Mouse (Mus musculus): ENCODE data around the gene Galnt4. TPM values are rescaled to one million over a fixed set of nuclear protein-coding genes. Genes with fewer than 3 reads are reported as not detected.
"Not testable (repeated sequence)": the region's sequence is repeated elsewhere in the genome, so short reads cannot be mapped to it uniquely, and the experiment has no call there.

The Galnt4 gene
- polyA plus RNA-seq, 1 experiment, result 3.6 TPM

DNA sequence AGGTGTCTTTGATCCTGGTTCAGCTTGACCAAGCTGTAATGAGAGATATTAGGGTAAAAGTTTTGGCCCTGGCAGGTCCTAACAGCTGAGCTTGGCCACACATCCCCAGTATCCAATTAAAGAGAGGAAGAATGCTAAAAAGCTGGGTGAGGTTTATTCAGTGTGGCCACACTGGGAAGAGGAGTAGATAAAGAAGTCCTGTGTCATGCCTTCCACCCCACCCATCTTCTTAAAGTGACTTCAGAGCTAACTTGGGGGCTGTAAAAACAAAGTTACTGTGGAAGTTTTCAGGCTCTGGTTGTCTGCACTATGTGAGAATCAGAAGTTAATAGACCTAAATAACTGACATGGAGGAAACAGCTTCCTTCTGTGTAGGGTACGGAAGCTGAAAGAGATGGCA, 43.6 kb downstream of the Galnt4 start:
- no peak overlapping the region for H3K4me3 ChIP-seq (ENCODE audit: insufficient read depth, poor library complexity, severe bottlenecking)
- H3K79me3 ChIP-seq (ENCODE audit: low read depth), result no peaks in the 10 kb centered on the region
- H3ac ChIP-seq (ENCODE audit: control insufficient read depth, insufficient read length, low read depth), result no peak overlapping the region
- no peak for TF ChIP-seq MAX (IDR thresholded peaks at IDR 0.05)
- no peak for TF ChIP-seq FOSL1 (IDR thresholded peaks at IDR 0.05; ENCODE audit: insufficient read depth, low read length, poor library complexity, severe bottlenecking)
- TF ChIP-seq CEBPB (IDR thresholded peaks at IDR 0.05; ENCODE audit: low read depth), result no peak
- TF ChIP-seq CTCF (IDR thresholded peaks at IDR 0.05; ENCODE audit: control insufficient read depth, insufficient read depth, insufficient read length), result no peak
- no peak for TF ChIP-seq MYOG (IDR thresholded peaks at IDR 0.05; ENCODE audit: control insufficient read depth, extremely low read depth, insufficient read length)
- no peak for TF ChIP-seq USF1 (IDR thresholded peaks at IDR 0.05; ENCODE audit: low read depth)
- TF ChIP-seq MYOD1 (IDR thresholded peaks at IDR 0.05; ENCODE audit: control insufficient read depth, insufficient read length, low read depth), result no peak
- no peaks in the 10 kb centered on the region for H3K27me3 ChIP-seq (ENCODE audit: control insufficient read depth, insufficient read depth, insufficient read length)
- H3K79me2 ChIP-seq (ENCODE audit: control insufficient read depth, insufficient read depth), result no peaks in the 10 kb centered on the region
- peaks cover 6% of the 10 kb centered on the region for H3K36me3 ChIP-seq (ENCODE audit: control insufficient read depth, insufficient read depth)

DNA sequence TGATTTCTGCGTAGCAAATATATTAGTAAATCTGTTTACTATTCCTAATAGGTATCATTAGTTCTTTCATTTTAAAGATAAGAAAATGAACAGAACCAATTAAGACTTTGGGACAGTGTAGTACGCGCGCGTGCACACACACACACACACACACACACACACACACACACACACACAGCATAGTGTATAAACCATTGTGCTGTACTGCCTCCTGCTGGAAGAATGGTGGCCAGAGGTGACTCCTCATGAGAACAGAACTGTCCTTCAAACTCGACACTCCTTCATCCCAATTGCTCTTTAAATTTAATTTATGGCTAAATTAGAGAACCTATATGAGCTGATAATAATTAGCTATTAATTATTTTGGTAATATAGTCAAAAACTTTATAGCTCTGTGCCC, 44.1 kb downstream of the Galnt4 start:
- TF ChIP-seq MAX (IDR thresholded peaks at IDR 0.05), result no peak
- TF ChIP-seq CEBPB (IDR thresholded peaks at IDR 0.05; ENCODE audit: low read depth), result no peak
- no peak for TF ChIP-seq FOSL1 (IDR thresholded peaks at IDR 0.05; ENCODE audit: insufficient read depth, low read length, poor library complexity, severe bottlenecking)
- TF ChIP-seq MYOG (IDR thresholded peaks at IDR 0.05; ENCODE audit: control insufficient read depth, extremely low read depth, insufficient read length), result no peak
- TF ChIP-seq CTCF (IDR thresholded peaks at IDR 0.05; ENCODE audit: control insufficient read depth, insufficient read depth, insufficient read length), result no peak
- no peak for TF ChIP-seq MYOD1 (IDR thresholded peaks at IDR 0.05; ENCODE audit: control insufficient read depth, insufficient read length, low read depth)
- TF ChIP-seq USF1 (IDR thresholded peaks at IDR 0.05; ENCODE audit: low read depth), result no peak

GRCm38 (mm10) chr10:99154635-99155034, 46.7 kb downstream of the Galnt4 start:
- H3ac ChIP-seq (ENCODE audit: control insufficient read depth, insufficient read length, low read depth), result no peak overlapping the region
- H3K27me3 ChIP-seq (ENCODE audit: control insufficient read depth, insufficient read depth, insufficient read length), result no peaks in the 10 kb centered on the region
- no peak for TF ChIP-seq MYOG (IDR thresholded peaks at IDR 0.05; ENCODE audit: control insufficient read depth, extremely low read depth, insufficient read length)
- TF ChIP-seq MYOD1 (IDR thresholded peaks at IDR 0.05; ENCODE audit: control insufficient read depth, insufficient read length, low read depth), result no peak
- TF ChIP-seq USF1 (IDR thresholded peaks at IDR 0.05; ENCODE audit: low read depth), result no peak
- no peak for TF ChIP-seq CTCF (IDR thresholded peaks at IDR 0.05; ENCODE audit: control insufficient read depth, insufficient read depth, insufficient read length)
- no peak for TF ChIP-seq CEBPB (IDR thresholded peaks at IDR 0.05; ENCODE audit: low read depth)
- TF ChIP-seq FOSL1 (IDR thresholded peaks at IDR 0.05; ENCODE audit: insufficient read depth, low read length, poor library complexity, severe bottlenecking), result no peak
- no peak for TF ChIP-seq MAX (IDR thresholded peaks at IDR 0.05)
- H3K79me2 ChIP-seq (ENCODE audit: control insufficient read depth, insufficient read depth), result no peaks in the 10 kb centered on the region
- H3K4me3 ChIP-seq (ENCODE audit: insufficient read depth, poor library complexity, severe bottlenecking), result no peak overlapping the region
- peaks cover 13% of the 10 kb centered on the region for H3K36me3 ChIP-seq (ENCODE audit: control insufficient read depth, insufficient read depth)
- no peaks in the 10 kb centered on the region for H3K79me3 ChIP-seq (ENCODE audit: low read depth)

More for the DNA sequence above, 44.1 kb downstream of the Galnt4 start:
- Histone ChIP-seq H3K36me3 (ENCODE audit: control insufficient read depth, insufficient read depth) (peaks cover 11% of the 10 kb centered on the region), H3K4me3 (ENCODE audit: insufficient read depth, poor library complexity, severe bottlenecking) (no peak overlapping the region), H3ac (ENCODE audit: control insufficient read depth, insufficient read length, low read depth) (no peak overlapping the region), H3K27me3 (ENCODE audit: control insufficient read depth, insufficient read depth, insufficient read length) (no peaks in the 10 kb centered on the region), H3K79me3 (ENCODE audit: low read depth) (no peaks in the 10 kb centered on the region), H3K79me2 (ENCODE audit: control insufficient read depth, insufficient read depth) (no peaks in the 10 kb centered on the region)

DNA sequence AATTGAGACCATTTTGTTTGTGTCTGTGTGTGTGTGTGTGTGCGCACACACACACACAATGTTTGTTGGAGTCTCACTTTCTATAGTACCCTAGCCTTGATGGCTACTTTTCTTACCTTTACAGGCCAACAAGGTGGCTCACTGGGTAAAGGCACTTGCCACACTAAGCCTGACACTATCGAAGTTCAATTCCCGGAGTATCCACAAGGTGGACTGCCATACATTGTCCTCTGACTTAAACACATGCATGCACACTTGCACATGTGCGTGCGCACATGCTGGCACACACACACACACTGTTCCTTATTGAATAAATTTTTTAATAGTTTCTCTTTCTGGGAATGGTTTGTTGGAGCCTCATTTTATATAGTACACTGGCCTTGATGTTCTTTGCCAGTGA, 48.8 kb downstream of the Galnt4 start:
- no peak overlapping the region for H3K4me3 ChIP-seq (ENCODE audit: insufficient read depth, poor library complexity, severe bottlenecking)
- no peak overlapping the region for H3ac ChIP-seq (ENCODE audit: control insufficient read depth, insufficient read length, low read depth)
- H3K36me3 ChIP-seq (ENCODE audit: control insufficient read depth, insufficient read depth), result peaks cover 13% of the 10 kb centered on the region
- H3K79me3 ChIP-seq (ENCODE audit: low read depth), result no peaks in the 10 kb centered on the region
- no peak for TF ChIP-seq FOSL1 (IDR thresholded peaks at IDR 0.05; ENCODE audit: insufficient read depth, low read length, poor library complexity, severe bottlenecking)
- TF ChIP-seq CTCF (IDR thresholded peaks at IDR 0.05; ENCODE audit: control insufficient read depth, insufficient read depth, insufficient read length), result no peak
- TF ChIP-seq MYOG (IDR thresholded peaks at IDR 0.05; ENCODE audit: control insufficient read depth, extremely low read depth, insufficient read length), result no peak
- TF ChIP-seq MAX (IDR thresholded peaks at IDR 0.05), result no peak
- TF ChIP-seq USF1 (IDR thresholded peaks at IDR 0.05; ENCODE audit: low read depth), result no peak
- no peak for TF ChIP-seq MYOD1 (IDR thresholded peaks at IDR 0.05; ENCODE audit: control insufficient read depth, insufficient read length, low read depth)
- no peak for TF ChIP-seq CEBPB (IDR thresholded peaks at IDR 0.05; ENCODE audit: low read depth)
- H3K27me3 ChIP-seq (ENCODE audit: control insufficient read depth, insufficient read depth, insufficient read length), result no peaks in the 10 kb centered on the region
- H3K79me2 ChIP-seq (ENCODE audit: control insufficient read depth, insufficient read depth), result no peaks in the 10 kb centered on the region

DNA sequence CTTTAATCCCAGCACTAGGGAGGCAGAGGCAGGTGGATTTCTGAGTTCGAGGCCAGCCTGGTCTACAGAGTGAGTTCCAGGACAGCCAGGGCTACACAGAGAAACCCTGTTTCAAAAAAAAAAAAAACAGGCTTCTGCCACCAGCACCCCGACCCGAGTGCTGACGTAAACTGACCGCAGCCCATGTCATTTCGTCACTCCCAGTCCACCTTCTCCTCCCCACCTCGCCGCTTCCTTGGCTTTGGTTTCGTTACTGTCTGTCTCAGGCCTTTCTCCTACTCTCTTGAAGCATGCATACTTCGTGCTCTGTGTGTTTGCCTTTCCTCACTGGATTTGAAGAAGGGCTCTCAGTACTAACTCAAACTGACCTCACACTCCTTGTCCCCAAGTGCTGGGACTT, 49.7 kb downstream of the Galnt4 start:
- H3K36me3 ChIP-seq (ENCODE audit: control insufficient read depth, insufficient read depth), result peaks cover 13% of the 10 kb centered on the region
- H3K27me3 ChIP-seq (ENCODE audit: control insufficient read depth, insufficient read depth, insufficient read length); H3K4me3 ChIP-seq (ENCODE audit: insufficient read depth, poor library complexity, severe bottlenecking); H3ac ChIP-seq (ENCODE audit: control insufficient read depth, insufficient read length, low read depth); H3K79me2 ChIP-seq (ENCODE audit: control insufficient read depth, insufficient read depth); H3K79me3 ChIP-seq (ENCODE audit: low read depth): not testable (repeated sequence)

DNA sequence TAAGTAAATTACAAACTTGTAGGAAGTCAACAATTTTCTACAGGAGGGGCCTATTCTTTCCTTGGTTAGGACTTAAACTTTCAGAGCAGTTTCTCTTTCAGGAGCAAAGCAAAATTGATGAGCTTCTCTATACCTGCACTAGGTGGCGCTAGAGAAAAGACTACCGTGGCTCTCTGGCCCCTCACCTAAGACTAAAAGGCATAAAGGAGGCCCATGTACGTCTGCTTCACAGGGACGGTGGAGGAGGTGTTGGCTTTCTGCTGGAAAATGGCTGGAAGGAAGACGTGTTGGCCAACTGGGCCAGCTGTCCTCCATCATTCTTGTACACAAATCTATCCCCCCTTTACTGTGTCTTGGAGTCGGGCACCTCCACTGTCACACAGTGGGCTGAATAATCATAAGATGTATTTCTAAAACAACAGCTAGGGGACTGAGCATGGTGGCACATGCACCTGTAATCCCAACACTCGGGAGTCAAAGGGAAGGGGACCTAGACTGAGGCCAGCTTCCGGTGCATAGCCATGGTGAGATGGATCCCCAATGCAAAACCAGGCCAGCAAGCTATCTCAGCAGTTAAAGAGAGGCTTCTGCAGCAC, 54.1 kb downstream of the Galnt4 start:
- Histone ChIP-seq H3K36me3 (ENCODE audit: control insufficient read depth, insufficient read depth) (peaks cover 1% of the 10 kb centered on the region), H3K4me3 (ENCODE audit: insufficient read depth, poor library complexity, severe bottlenecking) (no peak overlapping the region), H3K27me3 (ENCODE audit: control insufficient read depth, insufficient read depth, insufficient read length) (no peaks in the 10 kb centered on the region), H3K79me3 (ENCODE audit: low read depth) (no peaks in the 10 kb centered on the region), H3K79me2 (ENCODE audit: control insufficient read depth, insufficient read depth) (no peaks in the 10 kb centered on the region), H3ac (ENCODE audit: control insufficient read depth, insufficient read length, low read depth) (no peak overlapping the region)
- TF ChIP-seq MYOG (IDR thresholded peaks at IDR 0.05; ENCODE audit: control insufficient read depth, extremely low read depth, insufficient read length), result no peak
- no peak for TF ChIP-seq MYOD1 (IDR thresholded peaks at IDR 0.05; ENCODE audit: control insufficient read depth, insufficient read length, low read depth)
- TF ChIP-seq CEBPB (IDR thresholded peaks at IDR 0.05; ENCODE audit: low read depth), result no peak
- peak; percentile 12 for TF ChIP-seq CTCF (IDR thresholded peaks at IDR 0.05; ENCODE audit: control insufficient read depth, insufficient read depth, insufficient read length)
- no peak for TF ChIP-seq MAX (IDR thresholded peaks at IDR 0.05)
- no peak for TF ChIP-seq USF1 (IDR thresholded peaks at IDR 0.05; ENCODE audit: low read depth)

Other genes starting within 250 kb of the Galnt4 start
- 18.2 TPM for gene Atp2b1, start 193.8 kb upstream of the Galnt4 start, polyA plus RNA-seq (2012; fragmentation: generic; extraction: Trizol)
- 10.5 TPM for gene Poc1b, start 1.1 kb upstream of the Galnt4 start, polyA plus RNA-seq (2012; fragmentation: generic; extraction: Trizol)
- not detected for gene Phxr2, start 18.2 kb downstream of the Galnt4 start, polyA plus RNA-seq (2012; fragmentation: generic; extraction: Trizol)
- 40.3 TPM for gene Dusp6, start 155.1 kb downstream of the Galnt4 start, polyA plus RNA-seq (2012; fragmentation: generic; extraction: Trizol)